Mouse (Mus musculus) ES-Bruce4 (cell line): ENCODE results near the gene Rnps1.

Experiments used
- CTCF ChIP-seq: IDR thresholded peaks from one replicate; pipeline ENCODE4 v1.8.1; 2011; ENCODE audit warnings: low read depth, low read length
- EP300 ChIP-seq: IDR thresholded peaks from 2 replicates; pipeline ENCODE4 v1.6.1; 2011; ENCODE audit warnings: low read depth, low read length; ENCODE audit not compliant: insufficient read depth
- POLR2A ChIP-seq: IDR thresholded peaks from one replicate; pipeline ENCODE4 v1.8.1; 2011; ENCODE audit warnings: low read length; ENCODE audit not compliant: insufficient read depth

- TF ChIP-seq CTCF, result no peak
- TF ChIP-seq POLR2A, result no peak
- no peak for TF ChIP-seq EP300
These were observed 58.1 kb downstream of the Rnps1 start for GRCm38 (mm10) chr17:24472512-24472911.
